Mouse (Mus musculus): ENCODE results near the gene Foxb1. TPM values are rescaled to one million over a fixed set of nuclear protein-coding genes. Genes with fewer than 3 reads are reported as not detected.

Gene Foxb1
- polyA plus RNA-seq (2014; fragmentation: Nextera tagmentation; extraction: Ambion mirVana) = 0.06 and 0.09 TPM in 2 replicates

- H3K4me1 ChIP-seq (ENCODE audit: control insufficient read depth, insufficient read depth, low read length) = peaks cover 14% of the 10 kb centered on the region; the same call in 1 of the 2 replicates
- no peaks in the 10 kb centered on the region for H3K9me3 ChIP-seq (ENCODE audit: control insufficient read depth, low read length)
- ATAC-seq (ENCODE audit: insufficient number of reproducible peaks, low FRiP score, low TSS enrichment, low read depth) (no peak), DNase-seq (ENCODE audit: low spot score) (peak; percentile 61)
- H3K27me3 ChIP-seq (ENCODE audit: control insufficient read depth, insufficient read depth, low read length) = peaks cover 92% of the 10 kb centered on the region
- H3K4me2 ChIP-seq (ENCODE audit: low read depth, severe bottlenecking) = peak within 1 kb of the TSS; percentile 15; the same call in 1 of the 2 replicates
- no peaks in the 10 kb centered on the region for H3K36me3 ChIP-seq (ENCODE audit: control insufficient read depth, insufficient read depth, low read length)
- H3K27ac ChIP-seq (replicated peaks; ENCODE audit: low read depth, low read length) = no peak within 1 kb of the TSS
- peak within 1 kb of the TSS; percentile 8; the same call in 1 of the 2 replicates for H3K4me3 ChIP-seq (ENCODE audit: low read depth, low read length)
- under 1% methylated on average over 60 of the region's 60 CpGs for WGBS
- H3K9ac ChIP-seq (ENCODE audit: low read length) = no peak within 1 kb of the TSS
Observed at GRCm38 (mm10) chr9:69760371-69761301, at the start of gene Foxb1. Foxb1 (minus strand) TSS chr9:69760940.

- Histone ChIP-seq H3K9ac (ENCODE audit: low read length) (no peak overlapping the region), H3K4me2 (ENCODE audit: low read depth, severe bottlenecking) (no peak overlapping the region), H3K27me3 (ENCODE audit: control insufficient read depth, insufficient read depth, low read length) (no peaks in the 10 kb centered on the region), H3K9me3 (ENCODE audit: control insufficient read depth, low read length) (no peaks in the 10 kb centered on the region; the same call in 1 of the 2 replicates), H3K27ac (replicated peaks; ENCODE audit: low read depth, low read length) (no peak overlapping the region), H3K4me3 (ENCODE audit: low read depth, low read length) (no peak overlapping the region), H3K36me3 (ENCODE audit: control insufficient read depth, insufficient read depth, low read length) (no peaks in the 10 kb centered on the region), H3K4me1 (ENCODE audit: control insufficient read depth, insufficient read depth, low read length) (no peaks in the 10 kb centered on the region)
- ATAC-seq (ENCODE audit: insufficient number of reproducible peaks, low FRiP score, low TSS enrichment, low read depth) = no peak
- peak; percentile 69 for DNase-seq (ENCODE audit: low spot score)
- 64% methylated on average over 7 of the region's 7 CpGs for WGBS
Observed at GRCm38 (mm10) chr9:69790562-69790961, 29.8 kb upstream of the Foxb1 start.

- no peaks in the 10 kb centered on the region for H3K27me3 ChIP-seq (ENCODE audit: control insufficient read depth, insufficient read depth, low read length)
- WGBS = 71% methylated on average over 2 of the region's 2 CpGs
- no peak for ATAC-seq (ENCODE audit: insufficient number of reproducible peaks, low FRiP score, low TSS enrichment, low read depth)
- no peaks in the 10 kb centered on the region for H3K4me1 ChIP-seq (ENCODE audit: control insufficient read depth, insufficient read depth, low read length)
- H3K27ac ChIP-seq (replicated peaks; ENCODE audit: low read depth, low read length) = no peak overlapping the region
- no peaks in the 10 kb centered on the region for H3K9me3 ChIP-seq (ENCODE audit: control insufficient read depth, low read length)
- no peak for DNase-seq (ENCODE audit: low spot score)
- H3K4me3 ChIP-seq (ENCODE audit: low read depth, low read length) = no peak overlapping the region
- no peak overlapping the region for H3K4me2 ChIP-seq (ENCODE audit: low read depth, severe bottlenecking)
- no peak overlapping the region for H3K9ac ChIP-seq (ENCODE audit: low read length)
- no peaks in the 10 kb centered on the region for H3K36me3 ChIP-seq (ENCODE audit: control insufficient read depth, insufficient read depth, low read length)
Observed at GRCm38 (mm10) chr9:69779996-69780395, 19.3 kb upstream of the Foxb1 start.

GRCm38 (mm10) chr9:69769949-69770585, 9.3 kb upstream of the Foxb1 start:
- WGBS = 4% methylated on average over 21 of the region's 21 CpGs
- Histone ChIP-seq H3K4me1 (ENCODE audit: control insufficient read depth, insufficient read depth, low read length) (no peaks in the 10 kb centered on the region), H3K9me3 (ENCODE audit: control insufficient read depth, low read length) (no peaks in the 10 kb centered on the region), H3K4me2 (ENCODE audit: low read depth, severe bottlenecking) (no peak overlapping the region), H3K27me3 (ENCODE audit: control insufficient read depth, insufficient read depth, low read length) (peaks cover 73% of the 10 kb centered on the region), H3K4me3 (ENCODE audit: low read depth, low read length) (no peak overlapping the region), H3K36me3 (ENCODE audit: control insufficient read depth, insufficient read depth, low read length) (no peaks in the 10 kb centered on the region), H3K27ac (replicated peaks; ENCODE audit: low read depth, low read length) (no peak overlapping the region), H3K9ac (ENCODE audit: low read length) (no peak overlapping the region)
- ATAC-seq (ENCODE audit: insufficient number of reproducible peaks, low FRiP score, low TSS enrichment, low read depth) (no peak), DNase-seq (ENCODE audit: low spot score) (peak; percentile 46)

GRCm38 (mm10) chr9:69769091-69769948, 8.6 kb upstream of the Foxb1 start:
- under 1% methylated on average over 36 of the region's 36 CpGs for WGBS
- no peak overlapping the region for H3K4me3 ChIP-seq (ENCODE audit: low read depth, low read length)
- H3K27me3 ChIP-seq (ENCODE audit: control insufficient read depth, insufficient read depth, low read length) = peaks cover 80% of the 10 kb centered on the region
- no peaks in the 10 kb centered on the region for H3K4me1 ChIP-seq (ENCODE audit: control insufficient read depth, insufficient read depth, low read length)
- no peak overlapping the region for H3K27ac ChIP-seq (replicated peaks; ENCODE audit: low read depth, low read length)
- no peak overlapping the region for H3K4me2 ChIP-seq (ENCODE audit: low read depth, severe bottlenecking)
- ATAC-seq (ENCODE audit: insufficient number of reproducible peaks, low FRiP score, low TSS enrichment, low read depth) = no peak
- no peak overlapping the region for H3K9ac ChIP-seq (ENCODE audit: low read length)
- H3K36me3 ChIP-seq (ENCODE audit: control insufficient read depth, insufficient read depth, low read length) = no peaks in the 10 kb centered on the region
- peak; percentile 55 for DNase-seq (ENCODE audit: low spot score)
- no peaks in the 10 kb centered on the region for H3K9me3 ChIP-seq (ENCODE audit: control insufficient read depth, low read length)

GRCm38 (mm10) chr9:69768136-69768875, 7.6 kb upstream of the Foxb1 start:
- Histone ChIP-seq H3K27ac (replicated peaks; ENCODE audit: low read depth, low read length) (no peak overlapping the region), H3K4me2 (ENCODE audit: low read depth, severe bottlenecking) (no peak overlapping the region), H3K9ac (ENCODE audit: low read length) (no peak overlapping the region), H3K27me3 (ENCODE audit: control insufficient read depth, insufficient read depth, low read length) (peaks cover 90% of the 10 kb centered on the region), H3K4me1 (ENCODE audit: control insufficient read depth, insufficient read depth, low read length) (no peaks in the 10 kb centered on the region), H3K9me3 (ENCODE audit: control insufficient read depth, low read length) (no peaks in the 10 kb centered on the region), H3K36me3 (ENCODE audit: control insufficient read depth, insufficient read depth, low read length) (no peaks in the 10 kb centered on the region), H3K4me3 (ENCODE audit: low read depth, low read length) (no peak overlapping the region)
- ATAC-seq (ENCODE audit: insufficient number of reproducible peaks, low FRiP score, low TSS enrichment, low read depth) (no peak), DNase-seq (ENCODE audit: low spot score) (peak; percentile 56)
- WGBS = 2% methylated on average over 28 of the region's 28 CpGs

GRCm38 (mm10) chr9:69767421-69767820, 6.7 kb upstream of the Foxb1 start:
- Histone ChIP-seq H3K36me3 (ENCODE audit: control insufficient read depth, insufficient read depth, low read length) (no peaks in the 10 kb centered on the region), H3K27ac (replicated peaks; ENCODE audit: low read depth, low read length) (no peak overlapping the region), H3K9ac (ENCODE audit: low read length) (no peak overlapping the region), H3K9me3 (ENCODE audit: control insufficient read depth, low read length) (no peaks in the 10 kb centered on the region), H3K4me2 (ENCODE audit: low read depth, severe bottlenecking) (no peak overlapping the region), H3K4me1 (ENCODE audit: control insufficient read depth, insufficient read depth, low read length) (no peaks in the 10 kb centered on the region), H3K27me3 (ENCODE audit: control insufficient read depth, insufficient read depth, low read length) (peaks cover 94% of the 10 kb centered on the region), H3K4me3 (ENCODE audit: low read depth, low read length) (no peak overlapping the region)
- WGBS = 4% methylated on average over 9 of the region's 12 CpGs
- DNase-seq (ENCODE audit: low spot score) = peak; percentile 50
- ATAC-seq (ENCODE audit: insufficient number of reproducible peaks, low FRiP score, low TSS enrichment, low read depth) = no peak
